Mouse (Mus musculus): ENCODE measurements around the gene Tenm4. TPM values are rescaled to one million over a fixed set of nuclear protein-coding genes. Genes with fewer than 3 reads are reported as not detected.
A peak's percentile ranks its signal among the peaks of the same experiment; 100 is the strongest.

The Tenm4 gene
- polyA plus RNA-seq, 1 experiment from 2014 or later, result 41.4 TPM

GRCm38 (mm10) chr7:96796033-96796741 lies 625.1 kb downstream of the Tenm4 start:
- Histone ChIP-seq H3K4me2 (ENCODE audit: low read length) (no peak overlapping the region), H3K27me3 (ENCODE audit: control insufficient read depth, insufficient read depth, low read depth, low read length) (no peaks in the 10 kb centered on the region), H3K9me3 (replicated peaks; ENCODE audit: control insufficient read depth, low read length, poor library complexity, severe bottlenecking) (no peaks in the 10 kb centered on the region), H3K36me3 (ENCODE audit: control insufficient read depth, insufficient read depth, low read length) (no peaks in the 10 kb centered on the region), H3K4me3 (ENCODE audit: low read depth, low read length) (no peak overlapping the region), H3K27ac (ENCODE audit: low read length) (peak overlapping the region; percentile 69), H3K9ac (ENCODE audit: low read depth, low read length) (no peak overlapping the region), H3K4me1 (ENCODE audit: control insufficient read depth, insufficient read depth, low read length) (peaks cover 18% of the 10 kb centered on the region)
- ATAC-seq, result peak; percentile 87
- WGBS, result 29% methylated on average over 9 of the region's 9 CpGs

GRCm38 (mm10) chr7:96796788-96797485 lies 625.9 kb downstream of the Tenm4 start:
- Histone ChIP-seq H3K4me2 (ENCODE audit: low read length) (peak overlapping the region; percentile 19), H3K4me3 (ENCODE audit: low read depth, low read length) (no peak overlapping the region), H3K4me1 (ENCODE audit: control insufficient read depth, insufficient read depth, low read length) (peaks cover 18% of the 10 kb centered on the region), H3K9ac (ENCODE audit: low read depth, low read length) (no peak overlapping the region; the same call in 1 of the 2 replicates), H3K27me3 (ENCODE audit: control insufficient read depth, insufficient read depth, low read depth, low read length) (no peaks in the 10 kb centered on the region), H3K9me3 (replicated peaks; ENCODE audit: control insufficient read depth, low read length, poor library complexity, severe bottlenecking) (no peaks in the 10 kb centered on the region), H3K27ac (ENCODE audit: low read length) (peak overlapping the region; percentile 69), H3K36me3 (ENCODE audit: control insufficient read depth, insufficient read depth, low read length) (no peaks in the 10 kb centered on the region)
- WGBS, result 19% methylated on average over 20 of the region's 20 CpGs
- peak; percentile 88 for ATAC-seq

- Histone ChIP-seq H3K27ac (ENCODE audit: low read length) (peak overlapping the region; percentile 69), H3K9me3 (replicated peaks; ENCODE audit: control insufficient read depth, low read length, poor library complexity, severe bottlenecking) (no peaks in the 10 kb centered on the region), H3K9ac (ENCODE audit: low read depth, low read length) (peak overlapping the region; percentile 2; the same call in 1 of the 2 replicates), H3K4me2 (ENCODE audit: low read length) (peak overlapping the region; percentile 19; the same call in 1 of the 2 replicates), H3K27me3 (ENCODE audit: control insufficient read depth, insufficient read depth, low read depth, low read length) (no peaks in the 10 kb centered on the region), H3K4me1 (ENCODE audit: control insufficient read depth, insufficient read depth, low read length) (peaks cover 18% of the 10 kb centered on the region), H3K36me3 (ENCODE audit: control insufficient read depth, insufficient read depth, low read length) (no peaks in the 10 kb centered on the region; the same call in 1 of the 2 replicates), H3K4me3 (ENCODE audit: low read depth, low read length) (no peak overlapping the region)
- ATAC-seq, result no peak; the same call in 1 of the 2 replicates
- WGBS, result 35% methylated on average over 13 of the region's 13 CpGs
Measured at GRCm38 (mm10) chr7:96797716-96798332, 626.8 kb downstream of the Tenm4 start.

GRCm38 (mm10) chr7:96799816-96800215 lies 628.8 kb downstream of the Tenm4 start:
- Histone ChIP-seq H3K4me1 (ENCODE audit: control insufficient read depth, insufficient read depth, low read length) (peaks cover 18% of the 10 kb centered on the region), H3K27ac (ENCODE audit: low read length) (no peak overlapping the region), H3K4me2 (ENCODE audit: low read length) (no peak overlapping the region), H3K4me3 (ENCODE audit: low read depth, low read length) (no peak overlapping the region), H3K9ac (ENCODE audit: low read depth, low read length) (no peak overlapping the region), H3K27me3 (ENCODE audit: control insufficient read depth, insufficient read depth, low read depth, low read length) (no peaks in the 10 kb centered on the region), H3K36me3 (ENCODE audit: control insufficient read depth, insufficient read depth, low read length) (no peaks in the 10 kb centered on the region; the same call in 1 of the 2 replicates), H3K9me3 (replicated peaks; ENCODE audit: control insufficient read depth, low read length, poor library complexity, severe bottlenecking) (no peaks in the 10 kb centered on the region)
- 19% methylated on average over 5 of the region's 5 CpGs for WGBS
- no peak for ATAC-seq

- Histone ChIP-seq H3K27me3 (ENCODE audit: control insufficient read depth, insufficient read depth, low read depth, low read length) (no peaks in the 10 kb centered on the region), H3K9me3 (replicated peaks; ENCODE audit: control insufficient read depth, low read length, poor library complexity, severe bottlenecking) (no peaks in the 10 kb centered on the region), H3K9ac (ENCODE audit: low read depth, low read length) (no peak overlapping the region), H3K4me1 (ENCODE audit: control insufficient read depth, insufficient read depth, low read length) (peaks cover 18% of the 10 kb centered on the region), H3K36me3 (ENCODE audit: control insufficient read depth, insufficient read depth, low read length) (no peaks in the 10 kb centered on the region; the same call in 1 of the 2 replicates), H3K4me3 (ENCODE audit: low read depth, low read length) (no peak overlapping the region), H3K4me2 (ENCODE audit: low read length) (no peak overlapping the region), H3K27ac (ENCODE audit: low read length) (no peak overlapping the region)
- WGBS, result 87% methylated on average over 9 of the region's 9 CpGs
- no peak for ATAC-seq
Measured at GRCm38 (mm10) chr7:96801368-96801767, 630.3 kb downstream of the Tenm4 start.

- no peak overlapping the region for H3K9ac ChIP-seq (ENCODE audit: low read depth, low read length)
- no peak overlapping the region for H3K4me3 ChIP-seq (ENCODE audit: low read depth, low read length)
- no peak for ATAC-seq
- no peak overlapping the region for H3K4me2 ChIP-seq (ENCODE audit: low read length)
- H3K27me3 ChIP-seq (ENCODE audit: control insufficient read depth, insufficient read depth, low read depth, low read length), result no peaks in the 10 kb centered on the region
- WGBS, result 83% methylated on average over 3 of the region's 3 CpGs
- H3K9me3 ChIP-seq (replicated peaks; ENCODE audit: control insufficient read depth, low read length, poor library complexity, severe bottlenecking), result no peaks in the 10 kb centered on the region
- peaks cover 18% of the 10 kb centered on the region for H3K4me1 ChIP-seq (ENCODE audit: control insufficient read depth, insufficient read depth, low read length)
- no peak overlapping the region for H3K27ac ChIP-seq (ENCODE audit: low read length)
- no peaks in the 10 kb centered on the region; the same call in 1 of the 2 replicates for H3K36me3 ChIP-seq (ENCODE audit: control insufficient read depth, insufficient read depth, low read length)
Measured at GRCm38 (mm10) chr7:96802216-96802615, 631.2 kb downstream of the Tenm4 start.

GRCm38 (mm10) chr7:96806561-96806960 lies 635.5 kb downstream of the Tenm4 start:
- Histone ChIP-seq H3K36me3 (ENCODE audit: control insufficient read depth, insufficient read depth, low read length) (no peaks in the 10 kb centered on the region; the same call in 1 of the 2 replicates), H3K27me3 (ENCODE audit: control insufficient read depth, insufficient read depth, low read depth, low read length) (no peaks in the 10 kb centered on the region), H3K4me1 (ENCODE audit: control insufficient read depth, insufficient read depth, low read length) (peaks cover 19% of the 10 kb centered on the region), H3K9me3 (replicated peaks; ENCODE audit: control insufficient read depth, low read length, poor library complexity, severe bottlenecking) (no peaks in the 10 kb centered on the region), H3K27ac (ENCODE audit: low read length) (no peak overlapping the region), H3K4me3 (ENCODE audit: low read depth, low read length) (no peak overlapping the region), H3K4me2 (ENCODE audit: low read length) (no peak overlapping the region), H3K9ac (ENCODE audit: low read depth, low read length) (no peak overlapping the region)
- ATAC-seq, result no peak
- WGBS, result 65% methylated on average over 1 of the region's 1 CpGs

- Histone ChIP-seq H3K27ac (ENCODE audit: low read length) (peak overlapping the region; percentile 63), H3K9ac (ENCODE audit: low read depth, low read length) (no peak overlapping the region), H3K9me3 (replicated peaks; ENCODE audit: control insufficient read depth, low read length, poor library complexity, severe bottlenecking) (no peaks in the 10 kb centered on the region), H3K4me2 (ENCODE audit: low read length) (no peak overlapping the region), H3K4me3 (ENCODE audit: low read depth, low read length) (no peak overlapping the region), H3K4me1 (ENCODE audit: control insufficient read depth, insufficient read depth, low read length) (peaks cover 19% of the 10 kb centered on the region), H3K36me3 (ENCODE audit: control insufficient read depth, insufficient read depth, low read length) (no peaks in the 10 kb centered on the region; the same call in 1 of the 2 replicates), H3K27me3 (ENCODE audit: control insufficient read depth, insufficient read depth, low read depth, low read length) (no peaks in the 10 kb centered on the region)
- 24% methylated on average over 15 of the region's 15 CpGs for WGBS
- ATAC-seq, result peak; percentile 63
Measured at GRCm38 (mm10) chr7:96807281-96808058, 636.4 kb downstream of the Tenm4 start.
